Mouse (Mus musculus) ES-Bruce4 (cell line): ENCODE results near the gene Gm1123.

ENCODE experiments used
- CTCF ChIP-seq: IDR thresholded peaks from one replicate; pipeline ENCODE4 v1.8.1; 2011; ENCODE audit warnings: low read depth, low read length
- POLR2A ChIP-seq: IDR thresholded peaks from one replicate; pipeline ENCODE4 v1.8.1; 2011; ENCODE audit warnings: low read length; ENCODE audit not compliant: insufficient read depth

DNA sequence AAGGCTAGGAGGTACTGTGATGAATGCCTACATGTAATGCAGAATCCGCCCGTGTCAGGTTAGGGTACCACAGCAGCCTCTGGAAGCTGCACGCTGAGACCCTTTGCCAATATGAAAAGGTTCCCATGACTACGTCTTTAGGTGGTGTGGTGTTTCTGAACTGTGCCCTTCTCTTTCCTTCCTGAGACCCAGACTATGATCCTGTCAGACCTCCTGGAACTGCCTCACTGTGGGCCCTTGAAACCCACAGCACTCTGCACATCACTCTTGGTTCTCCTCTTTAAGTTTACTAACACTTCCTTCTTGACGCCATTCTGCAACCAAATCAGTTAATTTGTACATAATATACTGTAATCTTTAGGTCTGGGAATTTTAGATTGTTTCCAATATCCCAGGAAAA, 46.2 kb upstream of the Gm1123 start:
- TF ChIP-seq CTCF: no peak
- TF ChIP-seq POLR2A: no peak
